Mouse (Mus musculus) hindbrain, embryonic 14.5 days (tissue): Measurements from ENCODE around the gene A430078G23Rik. TPM values are rescaled to one million over a fixed set of nuclear protein-coding genes. Genes with fewer than 3 reads are reported as not detected.
A peak's percentile ranks its signal among the peaks of the same experiment; 100 is the strongest.

Experiments used
- ATAC-seq: fragments of 200-750 bp; cut with Nextera tagmentation; 2 replicates; pipeline ENCODE4 v1.8.0; 2017; ENCODE audit warnings: moderate number of reproducible peaks, mild to moderate bottlenecking, moderate TSS enrichment, moderate library complexity; ENCODE audit not compliant: low FRiP score
- DNase-seq: peaks from one replicate; pipeline ENCODE4 v3.0.0-alpha.2; 2015; ENCODE audit warnings: low spot score
- H3K27ac ChIP-seq: fragments of 300-500 bp; sonication (generic); 2 replicates; pipeline ENCODE4 v1.5.1; 2014; ENCODE audit warnings: mild to moderate bottlenecking, moderate library complexity
- H3K27me3 ChIP-seq: fragments of 300-500 bp; sonication (generic); 2 replicates; pipeline ENCODE4 v1.6.1; 2014; ENCODE audit warnings: mild to moderate bottlenecking, low read length, mixed read lengths; ENCODE audit not compliant: control insufficient read depth, insufficient read depth
- H3K36me3 ChIP-seq: fragments of 300-500 bp; sonication (generic); replicated peaks from 2 replicates; pipeline ENCODE4 v1.6.1; 2014; ENCODE audit not compliant: control insufficient read depth, insufficient read depth
- H3K4me1 ChIP-seq: fragments of 300-500 bp; sonication (generic); replicated peaks from 2 replicates; pipeline ENCODE4 v1.6.1; 2014; ENCODE audit warnings: antibody characterized with exemption, low read length, mixed read lengths; ENCODE audit not compliant: control insufficient read depth, insufficient read depth
- H3K4me2 ChIP-seq: fragments of 300-500 bp; sonication (generic); replicated peaks from 2 replicates; pipeline ENCODE4 v1.6.1; 2014; ENCODE audit warnings: mild to moderate bottlenecking, moderate library complexity
- H3K4me3 ChIP-seq: fragments of 300-500 bp; sonication (generic); replicated peaks from 2 replicates; pipeline ENCODE4 v1.5.1; 2014; ENCODE audit warnings: mild to moderate bottlenecking, low read length
- H3K9ac ChIP-seq: fragments of 300-500 bp; sonication (generic); 2 replicates; pipeline ENCODE4 v1.6.1; 2014
- H3K9me3 ChIP-seq: fragments of 300-500 bp; sonication (generic); 2 replicates; pipeline ENCODE4 v1.6.1; 2016; ENCODE audit warnings: low read length; ENCODE audit not compliant: control insufficient read depth
- WGBS: fragments of 180-500 bp; shearing (Covaris S2); extraction: QIAGEN DNeasy Blood & Tissue Kit; methylation state at CpG from one replicate; pipeline ENCODE4 v1.1.7; 2014; 5-methylcytosine and 5-hydroxymethylcytosine counted together
- polyA plus RNA-seq: library from polyadenylated mRNA; unstranded; fragments of >200 nt; fragmentation: Nextera tagmentation; extraction: Ambion mirVana; gene quantifications from 2 replicates; pipeline ENCODE4 v1.2.1, GENCODE M21; 2014

Gene A430078G23Rik
- polyA plus RNA-seq, 1 experiment from 2014 or later = not detected

DNA sequence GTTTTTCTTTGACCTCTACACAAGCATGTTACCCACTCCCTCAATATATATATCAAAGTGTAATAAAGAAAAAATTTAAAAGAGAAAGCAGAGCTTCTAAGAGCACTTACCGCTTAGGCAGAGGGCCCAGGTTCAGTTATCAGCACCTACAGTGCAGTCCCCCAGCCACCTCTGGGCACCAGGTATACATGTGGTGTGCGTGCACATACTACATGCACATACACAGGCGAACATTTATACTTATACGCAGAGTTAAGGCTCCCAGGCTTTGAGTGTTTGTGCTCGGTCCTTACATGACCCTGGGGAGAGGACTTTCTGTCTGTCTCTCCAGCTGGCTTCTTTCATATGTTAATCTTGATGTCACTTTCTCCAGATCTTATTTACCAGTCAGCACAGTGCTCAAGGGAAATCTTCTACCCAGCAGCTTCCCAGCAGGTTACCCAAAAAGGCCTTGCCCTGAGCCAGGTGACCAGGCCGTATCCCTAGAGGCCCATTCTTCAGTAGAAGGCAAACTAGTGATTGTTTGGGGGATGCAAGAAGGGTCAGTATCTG is 61.5 kb downstream of the A430078G23Rik start:
- H3K27me3 ChIP-seq = no peaks in the 10 kb centered on the region
- H3K4me3 ChIP-seq = no peak overlapping the region
- no peak for DNase-seq
- peaks cover 17% of the 10 kb centered on the region for H3K4me1 ChIP-seq
- no peak overlapping the region for H3K27ac ChIP-seq
- H3K9me3 ChIP-seq = no peaks in the 10 kb centered on the region
- ATAC-seq = no peak
- 39% methylated on average over 6 of the region's 6 CpGs for WGBS
- H3K9ac ChIP-seq = peak overlapping the region; percentile 13; the same call in 1 of the 2 replicates
- no peaks in the 10 kb centered on the region for H3K36me3 ChIP-seq
- H3K4me2 ChIP-seq = no peak overlapping the region

DNA sequence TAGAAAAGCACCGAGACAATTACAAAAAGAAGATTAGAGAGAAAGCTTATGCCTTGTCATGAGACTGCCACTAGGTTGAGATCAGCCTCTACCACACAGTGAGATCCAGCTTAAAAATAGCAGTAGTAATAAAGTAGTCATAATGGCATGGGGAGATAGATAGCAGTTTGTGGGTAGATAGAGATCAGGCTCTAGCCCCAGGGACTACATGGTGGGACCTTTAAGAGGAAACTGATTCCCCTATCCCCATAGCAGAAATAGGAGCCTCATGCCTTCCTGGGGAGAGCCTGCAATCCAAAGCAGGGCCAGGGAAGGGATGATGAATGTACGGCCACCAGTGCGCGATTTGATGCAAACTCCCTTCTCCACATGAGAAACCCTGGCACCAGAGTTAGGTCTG is 62.0 kb downstream of the A430078G23Rik start:
- Histone ChIP-seq H3K36me3 (no peaks in the 10 kb centered on the region), H3K27me3 (no peaks in the 10 kb centered on the region), H3K4me1 (peaks cover 17% of the 10 kb centered on the region), H3K9ac (no peak overlapping the region), H3K4me2 (no peak overlapping the region), H3K9me3 (no peaks in the 10 kb centered on the region), H3K4me3 (no peak overlapping the region), H3K27ac (no peak overlapping the region)
- WGBS = 51% methylated on average over 4 of the region's 4 CpGs
- ATAC-seq (no peak), DNase-seq (no peak)

DNA sequence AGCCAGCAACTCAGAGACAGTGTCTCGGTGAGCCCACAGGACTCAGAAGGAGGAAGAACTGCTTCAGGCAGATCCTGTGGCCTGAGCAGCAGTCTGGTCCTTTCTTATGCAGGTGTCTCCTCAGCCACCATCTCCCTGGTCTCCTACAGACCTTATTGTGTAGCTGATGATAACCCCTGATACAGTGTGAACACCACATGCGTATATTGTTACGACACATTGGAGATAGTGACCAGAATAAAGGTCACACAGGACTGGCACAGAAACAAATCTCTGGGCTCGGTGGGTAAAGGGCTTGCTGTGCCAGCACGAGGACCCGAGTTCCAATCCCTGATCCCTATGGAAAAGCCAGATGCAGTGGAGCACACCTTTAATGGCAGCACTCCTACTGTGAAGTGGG is 62.4 kb downstream of the A430078G23Rik start:
- Histone ChIP-seq H3K36me3 (no peaks in the 10 kb centered on the region), H3K27me3 (no peaks in the 10 kb centered on the region), H3K27ac (no peak overlapping the region), H3K4me1 (peaks cover 17% of the 10 kb centered on the region), H3K9ac (no peak overlapping the region), H3K4me3 (no peak overlapping the region), H3K9me3 (no peaks in the 10 kb centered on the region), H3K4me2 (no peak overlapping the region)
- DNase-seq = no peak
- 75% methylated on average over 6 of the region's 6 CpGs for WGBS
- no peak for ATAC-seq

DNA sequence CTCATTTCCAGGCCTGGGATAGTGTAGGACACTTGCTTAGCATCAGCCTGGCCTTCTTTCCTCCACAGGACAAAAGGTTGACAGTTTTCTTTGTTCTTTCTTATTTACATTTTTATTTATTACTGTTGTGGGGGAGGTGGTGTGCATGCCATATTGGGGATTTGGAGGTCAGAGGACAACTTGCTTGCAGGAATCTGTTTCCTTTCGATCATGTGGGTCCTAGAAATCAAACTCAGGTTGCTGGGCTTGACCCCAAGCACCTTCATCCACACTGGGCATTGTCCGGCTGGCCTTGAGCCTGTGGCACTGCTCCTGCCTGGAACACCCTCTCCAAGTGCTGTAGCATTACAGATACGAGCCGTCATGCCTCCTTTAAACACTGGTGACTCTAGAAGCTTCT is 63.6 kb downstream of the A430078G23Rik start:
- no peak overlapping the region for H3K4me2 ChIP-seq
- DNase-seq (no peak), ATAC-seq (no peak)
- whole genome bisulfite sequencing = 23% methylated on average over 4 of the region's 4 CpGs
- no peaks in the 10 kb centered on the region for H3K9me3 ChIP-seq
- H3K4me3 ChIP-seq = no peak overlapping the region
- no peaks in the 10 kb centered on the region for H3K27me3 ChIP-seq
- H3K36me3 ChIP-seq = no peaks in the 10 kb centered on the region
- H3K27ac ChIP-seq = no peak overlapping the region
- no peak overlapping the region for H3K9ac ChIP-seq
- H3K4me1 ChIP-seq = peaks cover 17% of the 10 kb centered on the region

DNA sequence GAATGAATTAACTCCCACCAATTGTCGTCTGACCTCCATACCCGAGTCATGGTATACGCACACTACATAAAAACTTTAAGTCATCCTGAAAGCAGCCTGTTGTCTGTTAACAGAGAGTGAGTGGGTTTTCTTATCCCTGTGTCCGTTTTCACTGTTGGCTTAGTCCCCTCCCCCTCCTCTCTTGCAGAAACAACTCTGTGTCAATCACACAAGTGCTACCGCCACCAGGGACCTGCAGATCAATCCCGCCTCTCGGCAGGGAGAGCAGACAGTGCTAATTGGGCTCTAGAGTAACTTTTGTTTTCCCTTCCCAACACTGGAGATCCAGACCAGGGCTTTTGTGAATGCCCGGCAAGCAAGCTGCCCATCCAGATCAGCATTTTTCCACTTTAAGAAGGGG is 64.2 kb downstream of the A430078G23Rik start:
- H3K27ac ChIP-seq = no peak overlapping the region
- DNase-seq (no peak), ATAC-seq (peak; percentile 49; the same call in 1 of the 2 replicates)
- H3K4me1 ChIP-seq = peaks cover 17% of the 10 kb centered on the region
- no peak overlapping the region for H3K4me2 ChIP-seq
- no peaks in the 10 kb centered on the region for H3K36me3 ChIP-seq
- no peak overlapping the region for H3K4me3 ChIP-seq
- WGBS = 3% methylated on average over 8 of the region's 8 CpGs
- H3K9me3 ChIP-seq = no peaks in the 10 kb centered on the region
- H3K27me3 ChIP-seq = no peaks in the 10 kb centered on the region
- H3K9ac ChIP-seq = no peak overlapping the region

DNA sequence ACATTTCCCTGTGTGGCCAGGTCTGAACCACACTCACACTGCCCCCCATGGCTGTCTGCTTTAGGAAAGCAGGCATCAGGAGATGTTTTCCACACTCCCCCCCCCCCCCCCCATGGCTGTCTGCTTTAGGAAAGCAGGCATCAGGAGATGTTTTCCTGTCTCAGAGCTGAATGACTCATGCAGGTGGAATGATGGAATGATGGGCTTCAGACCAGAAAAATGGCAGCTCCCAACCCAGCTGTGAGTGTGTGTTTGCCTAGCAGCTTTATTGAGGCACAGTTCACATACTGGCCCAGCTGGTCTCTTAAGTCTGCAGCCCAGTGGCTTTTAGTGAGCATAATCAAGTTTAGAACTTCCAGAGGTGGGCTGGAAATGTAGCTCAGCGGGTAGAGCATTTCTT is 64.9 kb downstream of the A430078G23Rik start:
- ATAC-seq = no peak
- 96% methylated on average over 1 of the region's 1 CpGs for WGBS

DNA sequence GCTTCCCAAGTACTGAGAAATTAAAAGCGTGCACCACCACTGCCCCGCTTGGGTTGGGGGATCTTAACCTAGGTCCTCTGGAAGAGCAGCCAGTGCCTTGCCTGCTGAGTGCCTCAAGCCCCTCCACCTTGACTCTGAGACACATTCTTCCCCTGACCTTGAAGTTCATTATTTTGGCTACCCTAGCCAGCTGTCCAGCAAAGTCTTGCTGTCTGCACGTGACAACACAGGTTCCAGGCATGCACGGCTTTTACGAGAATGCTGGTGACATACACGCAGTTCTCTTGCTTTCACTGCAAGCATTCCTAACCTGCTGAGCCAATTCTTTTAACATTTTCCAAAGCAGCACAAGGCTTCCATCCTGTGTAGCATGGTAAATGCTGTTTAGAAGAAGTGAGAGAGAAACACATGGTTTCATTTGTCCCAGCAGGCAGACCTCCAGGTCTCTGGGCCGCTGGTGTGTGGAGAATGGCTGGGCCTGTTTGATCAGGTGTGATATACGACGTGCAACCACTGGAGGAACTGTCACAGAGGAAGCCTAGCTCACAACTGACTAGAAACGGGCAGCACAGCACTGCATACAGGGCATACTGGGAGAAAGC is 67.0 kb downstream of the A430078G23Rik start:
- no peaks in the 10 kb centered on the region for H3K36me3 ChIP-seq
- H3K4me2 ChIP-seq = no peak overlapping the region
- no peak for DNase-seq
- no peak for ATAC-seq
- no peak overlapping the region; the same call in 1 of the 2 replicates for H3K27ac ChIP-seq
- WGBS = 82% methylated on average over 10 of the region's 10 CpGs
- peaks cover 12% of the 10 kb centered on the region for H3K4me1 ChIP-seq
- H3K27me3 ChIP-seq = no peaks in the 10 kb centered on the region
- H3K9ac ChIP-seq = no peak overlapping the region
- H3K9me3 ChIP-seq = no peaks in the 10 kb centered on the region
- no peak overlapping the region for H3K4me3 ChIP-seq

More for the DNA sequence above, 64.9 kb downstream of the A430078G23Rik start:
- no peaks in the 10 kb centered on the region for H3K9me3 ChIP-seq
- DNase-seq = no peak
- no peak overlapping the region for H3K27ac ChIP-seq
- H3K4me2 ChIP-seq = no peak overlapping the region
- no peak overlapping the region for H3K9ac ChIP-seq
- no peak overlapping the region for H3K4me3 ChIP-seq
- H3K4me1 ChIP-seq = peaks cover 17% of the 10 kb centered on the region
- no peaks in the 10 kb centered on the region for H3K36me3 ChIP-seq
- no peaks in the 10 kb centered on the region for H3K27me3 ChIP-seq

DNA sequence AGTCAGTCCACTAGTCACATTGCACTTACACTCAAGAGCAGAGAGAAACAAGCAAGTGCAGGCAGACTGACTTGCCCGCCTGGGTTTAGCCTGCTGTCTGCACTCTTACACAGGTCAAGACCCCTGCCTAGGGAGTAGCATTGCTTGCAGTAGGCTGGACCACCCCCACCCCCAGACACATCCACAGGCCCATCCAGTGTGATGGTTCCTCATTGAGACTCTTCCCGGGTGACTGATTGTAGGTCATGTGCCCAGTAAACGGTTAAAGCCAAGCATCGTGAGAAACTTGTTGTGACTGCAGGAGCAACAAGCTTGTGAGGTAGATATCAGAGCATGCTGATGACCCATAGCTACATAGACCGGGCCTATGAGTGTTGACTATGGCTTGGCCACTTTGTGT is 68.3 kb downstream of the A430078G23Rik start:
- H3K4me3 ChIP-seq = no peak overlapping the region
- H3K27me3 ChIP-seq = no peaks in the 10 kb centered on the region
- no peak overlapping the region for H3K9ac ChIP-seq
- no peaks in the 10 kb centered on the region for H3K36me3 ChIP-seq
- ATAC-seq (no peak), DNase-seq (no peak)
- 91% methylated on average over 5 of the region's 5 CpGs for WGBS
- no peak overlapping the region for H3K4me2 ChIP-seq
- no peaks in the 10 kb centered on the region for H3K9me3 ChIP-seq
- H3K27ac ChIP-seq = no peak overlapping the region
- peaks cover 12% of the 10 kb centered on the region for H3K4me1 ChIP-seq

DNA sequence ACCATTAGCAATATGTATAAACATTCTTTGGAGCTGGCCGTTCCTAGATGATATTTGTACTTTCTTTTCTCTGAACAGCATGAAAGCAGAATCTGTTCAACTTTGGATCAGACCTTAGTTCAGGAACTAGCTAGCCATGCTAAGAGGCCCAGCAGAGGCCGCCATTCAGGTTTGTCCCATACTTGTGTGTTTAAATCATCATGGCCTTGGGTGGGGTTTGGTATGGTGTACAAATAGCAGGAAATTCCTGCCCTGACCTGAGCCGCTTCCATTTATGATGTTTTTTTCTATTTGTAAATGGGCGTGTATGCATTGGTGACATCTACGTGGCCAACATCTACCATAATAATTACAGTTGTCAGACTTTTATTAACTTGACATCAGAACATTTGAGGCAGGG is 72.0 kb downstream of the A430078G23Rik start:
- Histone ChIP-seq H3K4me2 (no peak overlapping the region), H3K27ac (no peak overlapping the region), H3K9ac (no peak overlapping the region), H3K9me3 (no peaks in the 10 kb centered on the region), H3K4me3 (no peak overlapping the region), H3K27me3 (no peaks in the 10 kb centered on the region), H3K36me3 (peaks cover 29% of the 10 kb centered on the region), H3K4me1 (no peaks in the 10 kb centered on the region)
- no peak for DNase-seq
- WGBS = 91% methylated on average over 5 of the region's 5 CpGs
- ATAC-seq = no peak

DNA sequence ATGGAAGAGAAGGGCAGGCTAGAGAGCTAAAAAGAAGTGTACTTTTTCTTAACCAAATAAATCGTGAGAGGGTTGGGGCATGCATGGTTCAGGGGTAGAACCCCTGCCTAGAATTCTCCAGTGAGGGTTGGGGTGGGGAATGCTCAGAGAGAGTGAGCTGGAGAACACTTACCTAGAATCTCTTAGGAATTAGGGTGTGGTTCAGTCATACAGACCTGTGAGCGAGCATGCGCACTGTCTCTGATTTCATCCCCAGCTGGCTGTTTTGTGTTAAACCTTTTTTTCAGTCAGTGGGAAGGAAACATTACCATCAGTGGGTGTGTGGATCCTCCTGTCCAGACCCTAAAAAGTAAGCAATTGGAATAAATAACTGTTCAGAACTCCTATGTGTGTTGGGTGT is 73.0 kb downstream of the A430078G23Rik start:
- no peak overlapping the region for H3K4me2 ChIP-seq
- 93% methylated on average over 3 of the region's 3 CpGs for WGBS
- no peak for DNase-seq
- no peaks in the 10 kb centered on the region for H3K9me3 ChIP-seq
- no peaks in the 10 kb centered on the region for H3K4me1 ChIP-seq
- H3K36me3 ChIP-seq = peaks cover 39% of the 10 kb centered on the region
- H3K27me3 ChIP-seq = no peaks in the 10 kb centered on the region
- no peak for ATAC-seq
- no peak overlapping the region for H3K9ac ChIP-seq
- no peak overlapping the region for H3K4me3 ChIP-seq
- H3K27ac ChIP-seq = no peak overlapping the region
